Mouse (Mus musculus) lung, adult 18-20 months (tissue): ENCODE data around the gene Fam98c.
"Not testable (repeated sequence)": the region's sequence is repeated elsewhere in the genome, so short reads cannot be mapped to it uniquely, and the experiment has no call there.

ENCODE experiments used
- DNase-seq, 2 experiments: peaks; one replicate each; pipeline ENCODE4 v3.0.0; 2022; ENCODE audit warnings: mixed read lengths in 2 of 2

Fam98c gene

DNA sequence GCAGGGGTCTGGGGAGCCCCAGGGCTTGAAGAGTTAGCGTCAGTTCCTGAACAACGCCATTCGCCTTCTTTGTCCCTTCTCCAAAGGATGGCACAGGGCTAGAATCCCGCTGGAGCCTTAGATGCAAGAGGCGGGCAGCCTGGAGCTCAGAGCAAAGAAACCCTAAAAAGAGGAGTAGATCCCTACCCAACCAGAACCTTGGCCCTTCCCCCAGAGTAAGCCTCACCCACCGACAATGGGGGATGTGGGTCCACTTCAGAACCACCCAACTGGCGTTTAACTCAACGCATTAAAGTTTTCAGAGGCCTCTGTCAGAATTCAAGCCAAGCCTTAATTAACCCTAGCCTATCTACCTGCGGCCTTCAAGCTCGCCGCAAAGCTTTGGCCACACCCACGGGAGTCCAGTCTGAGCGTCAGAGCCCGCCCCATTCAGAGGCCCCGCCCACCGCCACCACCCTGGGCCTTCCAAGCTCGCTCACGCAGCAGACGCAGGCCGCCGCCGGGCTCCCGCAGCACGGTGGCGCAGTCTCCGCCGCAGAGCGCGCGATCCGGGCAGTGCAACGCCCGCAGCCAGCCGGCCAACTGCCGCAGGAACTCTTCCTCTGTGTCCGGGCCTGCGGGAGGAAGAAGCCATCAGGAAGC, 717 bp downstream of the Fam98c start:
- peak; percentile 89 to 92 for DNase-seq

DNA sequence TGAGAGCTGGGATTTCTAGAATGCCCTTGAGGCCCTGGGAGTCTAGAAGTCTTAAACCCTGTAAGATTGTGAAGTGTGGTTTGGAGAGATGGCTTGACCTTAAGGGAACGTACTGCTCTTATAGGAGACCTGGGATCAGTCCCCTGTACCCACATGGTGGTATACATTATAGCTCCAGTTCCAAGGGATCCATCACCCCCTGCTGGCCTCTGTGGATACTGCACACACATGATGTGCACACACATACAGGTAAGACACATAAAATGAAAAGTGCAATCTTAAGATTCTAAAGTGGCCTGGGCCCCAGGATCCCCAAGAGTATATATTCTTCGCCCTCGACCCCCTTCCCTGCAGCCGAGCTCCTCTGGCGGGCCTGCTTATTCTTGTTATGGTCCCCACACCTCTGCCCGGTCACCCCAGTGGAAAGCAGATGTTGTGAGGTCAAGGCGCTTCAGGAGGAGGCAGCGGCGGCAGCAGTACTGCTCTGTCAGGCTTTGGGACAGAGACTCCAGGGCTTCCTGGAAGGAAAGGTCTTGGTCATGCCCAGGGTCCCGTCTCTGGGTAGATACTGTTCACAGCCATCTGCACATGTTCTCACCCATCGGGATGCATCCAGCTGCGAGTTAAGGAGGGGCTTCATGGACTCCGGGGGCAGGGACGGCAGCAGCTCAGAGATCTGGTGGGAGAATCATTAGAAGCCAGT, 1.9 kb downstream of the Fam98c start:
- no peak for DNase-seq

DNA sequence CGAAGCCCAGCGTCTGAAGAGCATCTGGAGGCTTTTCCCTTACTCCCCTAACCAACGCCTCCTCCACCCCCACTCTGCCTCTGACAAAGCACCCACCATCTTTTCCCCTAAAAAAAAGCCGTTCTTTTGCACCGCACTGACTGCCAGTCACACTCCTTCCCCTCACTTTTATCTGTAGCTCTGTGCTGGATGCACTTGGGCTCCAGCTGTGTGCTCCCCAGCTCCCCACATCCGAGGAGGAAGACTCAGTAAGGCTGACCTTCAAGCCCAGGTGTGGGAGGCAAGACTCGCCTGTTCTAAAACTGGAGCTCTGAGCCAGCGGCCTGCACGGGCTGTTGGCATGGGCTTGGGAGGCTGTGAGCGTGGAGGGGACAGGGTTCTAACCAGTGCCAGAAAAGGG, 4.5 kb downstream of the Fam98c start:
- no peak for DNase-seq

DNA sequence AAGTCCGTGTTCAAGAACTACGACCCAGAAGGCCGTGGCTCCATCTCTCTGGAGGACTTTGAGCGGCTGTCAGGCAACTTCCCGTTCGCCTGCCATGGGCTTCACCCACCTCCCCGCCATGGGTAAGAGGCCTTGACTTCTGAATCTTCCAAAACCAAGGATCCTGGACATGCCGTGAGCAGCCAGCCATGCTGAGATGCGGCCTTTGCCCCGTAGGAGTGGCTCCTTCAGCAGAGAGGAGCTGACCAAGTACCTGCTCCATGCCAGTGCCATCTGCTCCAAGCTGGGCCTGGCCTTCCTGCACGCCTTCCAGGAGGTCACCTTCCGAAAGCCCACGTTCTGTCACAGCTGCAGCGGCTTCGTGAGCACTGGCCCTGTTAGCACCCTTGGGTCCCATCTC, 7.3 kb downstream of the Fam98c start:
- no peak for DNase-seq

DNA sequence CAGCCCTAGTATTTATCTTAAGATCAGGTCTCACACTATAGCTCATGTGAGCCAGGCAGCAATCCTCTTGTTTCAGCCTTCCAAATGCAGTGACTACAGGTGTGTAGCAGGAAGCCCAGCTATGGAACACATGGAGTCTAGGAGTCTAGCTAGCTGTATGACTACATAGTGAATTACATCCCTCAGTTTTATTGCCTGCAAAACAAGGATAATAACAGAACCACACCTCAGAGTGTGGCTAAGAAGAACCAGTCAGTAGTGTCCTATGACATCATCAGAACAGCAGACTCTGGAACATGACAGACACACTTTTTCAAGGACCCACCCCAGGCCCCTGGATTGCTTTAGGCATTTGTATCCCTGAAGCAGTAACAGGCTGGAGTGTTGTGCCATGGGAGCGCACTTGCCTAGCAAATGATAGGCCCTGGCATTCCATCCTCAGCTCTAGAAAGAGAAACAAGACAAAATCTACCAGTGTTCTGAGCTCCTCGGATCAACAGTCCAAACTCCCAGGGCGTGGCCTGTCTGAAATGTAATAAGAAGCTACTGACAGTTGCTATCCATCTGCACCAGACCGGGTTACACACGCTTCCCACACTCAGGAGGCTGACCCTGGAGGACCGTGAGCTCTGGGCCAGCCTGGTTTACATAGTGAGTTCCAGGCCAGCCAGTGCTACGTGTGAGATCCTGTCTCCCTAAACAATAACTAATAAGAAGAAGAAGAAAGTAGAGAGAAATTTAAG, 9.2 kb downstream of the Fam98c start:
- DNase-seq: no peak

DNA sequence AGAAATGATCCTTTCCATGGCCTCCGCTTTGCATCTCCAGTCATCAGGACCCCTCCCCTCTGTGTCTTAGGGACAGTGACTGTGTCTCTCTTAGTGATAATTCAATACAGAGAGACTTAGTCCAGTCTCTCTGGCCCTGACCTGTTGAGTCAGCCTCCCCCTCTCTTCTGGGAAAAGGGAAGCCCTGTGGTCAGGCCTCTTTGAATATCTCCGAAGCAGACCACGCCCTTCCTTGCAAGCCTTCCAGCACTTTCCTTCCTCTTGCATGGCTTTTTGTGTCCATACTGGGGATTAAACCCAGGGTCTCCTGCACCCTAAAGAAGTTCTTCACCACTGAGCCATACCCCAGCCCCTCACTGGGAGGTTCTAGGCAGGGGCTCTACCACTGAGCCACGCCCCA, 12.0 kb downstream of the Fam98c start:
- peak in 1 of 2 experiments; percentile 50 for DNase-seq

DNA sequence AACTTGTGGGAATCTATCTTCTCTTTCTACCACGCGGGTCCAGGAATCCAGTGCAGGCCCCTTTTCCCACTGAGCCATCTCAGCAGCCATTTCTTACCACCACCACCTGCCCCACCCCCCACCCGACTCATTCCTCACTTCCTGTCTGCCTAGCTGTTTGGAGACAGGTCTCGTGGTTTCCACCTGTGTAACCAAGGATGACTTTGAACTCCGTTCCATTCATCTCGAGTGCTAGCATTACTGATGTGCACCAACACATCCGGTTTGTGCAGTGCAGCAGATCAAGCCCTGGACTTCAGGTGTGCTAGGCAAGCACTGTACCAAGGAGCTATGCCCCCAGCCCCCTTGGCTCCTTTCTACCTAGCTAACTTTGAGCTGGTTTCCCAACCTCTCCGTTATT, 14.6 kb downstream of the Fam98c start:
- DNase-seq: no peak

DNA sequence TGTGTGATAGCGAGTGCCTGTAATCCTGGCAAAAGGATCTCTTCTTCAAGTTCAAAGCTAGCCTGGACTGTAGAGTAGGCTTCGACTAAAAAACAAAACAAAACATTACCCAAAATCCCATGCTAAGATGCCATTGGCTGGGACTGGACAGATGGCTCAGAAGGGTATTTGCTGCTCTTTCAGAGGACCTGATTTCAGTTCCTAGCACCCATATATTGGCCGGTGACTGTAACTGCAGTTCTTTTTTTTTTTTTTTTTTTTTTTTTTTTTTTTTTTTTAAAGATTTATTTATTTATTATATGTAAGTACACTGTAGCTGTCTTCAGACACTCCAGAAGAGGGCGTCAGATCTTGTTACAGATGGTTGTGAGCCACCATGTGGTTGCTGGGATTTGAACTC, 16.8 kb downstream of the Fam98c start:
- DNase-seq: not testable (repeated sequence)

DNA sequence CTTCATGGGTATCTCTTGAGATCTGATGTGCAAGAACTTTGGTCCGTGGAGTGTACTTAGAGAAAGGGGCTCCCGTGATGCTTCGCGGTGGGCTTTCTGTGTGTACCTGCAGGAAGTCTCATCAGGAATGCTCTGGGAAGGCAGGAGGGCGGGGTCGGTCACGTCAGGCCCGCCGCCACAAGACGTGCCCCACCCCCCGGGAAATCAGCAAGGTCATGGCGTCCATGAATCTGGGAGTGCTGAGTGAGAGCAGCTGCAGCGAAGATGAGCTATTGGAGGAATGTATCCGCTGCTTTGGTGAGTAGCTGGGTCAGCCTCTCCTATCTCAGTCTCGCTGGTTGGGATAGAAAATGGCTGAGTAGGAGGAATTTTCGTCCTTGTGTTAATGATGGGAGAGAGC, 18.6 kb downstream of the Fam98c start:
- no peak for DNase-seq

DNA sequence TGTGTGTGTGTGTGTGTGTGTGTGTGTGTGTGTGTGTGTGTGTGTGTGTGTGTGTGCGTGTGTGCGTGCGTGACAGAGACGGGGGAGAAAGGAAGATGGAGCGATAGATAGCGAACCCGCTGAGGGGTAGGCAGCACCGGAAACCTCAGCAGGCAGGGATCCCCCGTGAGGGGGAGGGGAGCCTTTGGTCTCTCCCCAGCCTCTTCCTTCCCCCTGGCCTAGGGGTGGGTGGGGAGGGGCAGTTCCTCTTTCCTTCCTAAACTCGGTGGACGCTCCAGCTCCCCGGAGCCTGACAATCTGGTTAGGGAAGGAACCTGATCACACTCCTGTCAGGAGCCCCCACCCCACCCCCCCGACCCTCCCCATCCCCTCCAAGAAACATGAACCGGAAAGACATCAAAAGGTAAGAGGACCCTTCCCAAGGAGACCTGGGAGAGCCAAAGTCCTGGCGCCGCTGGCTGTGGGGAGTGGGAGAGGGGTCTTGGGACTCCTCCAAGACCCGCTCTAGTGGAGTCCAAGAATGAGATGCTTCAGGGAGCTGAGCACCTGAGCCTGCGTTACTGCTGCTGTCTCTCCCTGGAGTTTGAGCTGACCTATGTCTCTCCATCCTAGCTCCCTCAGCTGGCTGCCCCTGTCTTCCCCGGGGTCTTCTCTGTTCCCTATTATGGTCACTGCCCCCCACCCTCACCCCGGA, 21.2 kb downstream of the Fam98c start, which contains the start of gene Rasgrp4:
Gene Rasgrp4 (plus strand): TSS at position 159 of the 694 bp plus-strand sequence.
- peak; percentile 33 to 49 for DNase-seq

DNA sequence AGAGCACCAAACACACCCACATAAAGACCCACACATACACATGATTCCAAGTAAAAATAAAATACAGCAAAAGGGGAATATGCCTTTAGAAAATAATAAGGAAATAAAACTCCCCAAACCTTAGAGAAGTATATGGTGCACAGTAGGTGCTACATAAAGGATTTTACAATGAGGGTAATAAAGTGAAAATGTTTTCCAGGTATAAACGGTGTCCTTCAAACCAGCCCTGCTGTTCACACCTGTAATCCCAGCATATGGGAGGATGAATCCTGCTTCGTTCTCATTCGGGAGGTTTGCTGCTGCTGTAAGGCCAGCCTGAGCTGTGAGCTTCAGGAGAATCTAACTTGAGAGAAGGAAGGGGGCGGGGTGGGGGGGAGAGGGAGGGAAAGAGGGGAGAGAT, 21.8 kb downstream of the Fam98c start:
- no peak for DNase-seq

DNA sequence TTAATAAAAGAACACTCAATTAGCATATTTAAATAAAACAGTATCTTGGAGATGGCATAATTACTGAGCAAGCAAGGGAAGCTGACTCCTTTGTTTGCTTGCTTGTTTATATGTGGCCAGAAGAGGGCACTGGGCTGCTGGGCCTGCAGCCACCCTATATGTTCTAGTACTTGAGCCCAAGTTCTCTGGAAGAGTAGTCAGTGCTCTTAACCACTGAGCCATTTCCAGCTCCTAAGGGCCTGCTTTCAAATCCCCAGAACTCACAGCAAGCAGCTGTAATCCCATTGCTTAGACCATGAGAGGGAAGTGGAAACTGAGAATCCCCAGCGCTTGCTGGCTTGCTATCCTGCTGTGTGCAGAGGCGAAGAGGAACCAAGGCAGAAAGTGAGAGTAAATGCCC, 27.3 kb downstream of the Fam98c start:
- DNase-seq: no peak

DNA sequence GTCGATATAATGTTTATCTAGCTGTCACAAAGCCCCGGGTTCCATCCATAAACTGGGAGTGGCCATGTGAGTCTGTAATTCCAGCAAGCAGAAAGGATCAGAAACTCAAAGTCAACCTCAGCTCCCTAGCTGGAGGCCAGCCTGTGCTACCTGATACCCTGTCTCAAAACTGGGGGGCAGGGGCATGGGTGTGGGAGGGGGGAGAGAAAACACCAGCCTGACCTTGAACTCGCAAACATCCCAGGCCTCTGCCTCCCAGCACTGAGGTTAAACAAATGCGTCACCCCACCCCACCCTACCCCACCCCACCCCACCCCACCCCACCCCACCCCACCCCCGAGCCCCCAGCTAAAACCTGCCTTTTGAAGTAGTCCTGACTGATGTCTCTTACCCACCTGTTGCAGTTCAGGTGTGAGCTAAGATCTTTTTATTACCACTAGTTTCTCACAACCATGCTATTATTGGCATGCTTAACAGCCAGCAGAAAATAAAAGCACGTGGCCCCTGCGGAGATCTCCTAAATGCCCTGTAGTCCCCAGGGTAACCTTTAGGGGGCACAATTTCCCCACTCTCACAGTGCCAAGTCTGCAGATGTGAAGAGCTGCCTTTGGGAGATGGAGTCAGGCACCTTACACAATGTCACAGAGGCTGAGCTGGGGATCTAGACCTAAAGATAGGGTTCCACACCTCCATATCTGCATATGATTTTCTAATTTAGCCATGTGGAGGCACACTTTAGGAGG, 29.7 kb downstream of the Fam98c start:
- DNase-seq: peak; percentile 65 to 79

DNA sequence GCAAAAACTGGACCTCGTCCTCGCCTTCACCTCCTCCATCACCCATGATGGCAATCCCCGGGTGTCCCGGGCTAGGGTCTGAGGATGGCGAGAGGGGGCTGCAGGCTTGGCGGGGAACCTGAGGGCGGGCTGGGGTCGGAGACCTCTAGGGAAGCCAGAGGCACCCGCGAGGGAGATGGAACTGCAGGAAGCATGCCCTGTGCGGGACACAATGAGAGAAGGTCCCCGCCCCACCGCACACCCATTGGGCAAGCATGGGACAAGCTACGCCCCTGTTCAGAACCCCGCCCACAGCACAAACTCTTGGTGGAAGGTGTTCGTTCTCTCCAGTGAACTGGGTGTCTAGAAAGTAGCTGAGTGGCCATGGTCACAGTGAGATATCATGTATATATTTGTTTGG, 31.1 kb downstream of the Fam98c start, which contains the start of gene Ryr1:
Gene Ryr1 (minus strand): TSS at position 210 of the 400 bp plus-strand sequence.
- peak; percentile 65 to 72 for DNase-seq

DNA sequence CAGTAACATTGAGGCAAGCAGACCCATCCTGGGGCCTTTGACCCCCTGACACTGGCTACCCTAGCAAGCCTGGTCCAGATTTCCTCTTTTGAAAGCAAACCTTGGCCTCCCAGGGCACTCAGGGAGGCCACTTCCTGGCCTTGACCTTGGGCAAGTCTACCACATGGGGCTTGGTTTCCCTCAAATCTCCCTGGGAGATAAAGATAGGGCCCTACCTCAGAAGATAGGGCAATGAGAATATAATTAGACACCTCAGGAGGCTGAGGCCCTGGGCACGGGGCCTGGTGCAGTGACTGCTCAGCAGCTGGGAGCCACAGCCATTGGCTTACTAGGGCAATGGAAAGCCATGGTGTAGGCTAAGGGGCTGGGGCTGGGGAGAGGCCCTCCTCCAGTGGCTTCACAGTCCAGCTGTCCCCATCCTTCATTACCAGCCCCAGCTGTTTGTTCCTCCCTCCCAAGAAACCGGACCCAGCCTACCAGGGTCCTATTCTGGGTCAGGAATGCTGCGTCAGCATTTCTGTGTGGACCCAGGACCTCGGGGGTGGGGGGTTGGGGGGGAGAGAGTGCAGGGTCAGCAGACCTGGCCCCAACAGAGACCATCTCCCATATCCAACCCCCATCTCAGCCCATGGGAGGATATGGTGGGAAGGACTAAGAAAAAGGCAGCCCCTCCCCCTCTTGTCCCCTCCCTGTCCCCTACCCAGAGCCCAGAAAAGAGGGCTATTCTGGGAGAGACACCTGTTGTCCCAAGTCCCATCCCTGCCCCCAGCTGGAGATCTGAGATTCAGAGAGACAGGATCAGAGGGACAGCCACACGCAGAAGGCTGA, 32.3 kb downstream of the Fam98c start:
- DNase-seq: no peak

DNA sequence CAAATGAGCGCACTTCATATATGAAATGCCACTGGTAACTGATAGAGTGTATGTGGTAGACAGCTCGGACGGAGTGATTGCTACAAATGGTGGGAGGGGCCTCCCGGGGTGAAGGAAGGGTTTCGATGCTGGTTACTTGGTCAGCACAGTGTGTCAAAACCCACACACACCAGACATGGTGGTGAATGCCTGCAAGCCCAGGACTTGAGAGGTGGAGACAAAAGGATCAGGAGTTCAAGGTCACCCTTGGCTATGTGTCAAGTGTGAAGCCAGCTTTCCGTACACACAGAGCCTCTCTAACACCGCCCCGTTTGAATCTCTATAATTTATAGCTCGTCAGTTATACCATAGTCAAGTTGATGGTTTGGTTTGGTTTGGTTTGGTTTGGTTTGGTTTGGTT, 33.2 kb downstream of the Fam98c start:
- no peak for DNase-seq

DNA sequence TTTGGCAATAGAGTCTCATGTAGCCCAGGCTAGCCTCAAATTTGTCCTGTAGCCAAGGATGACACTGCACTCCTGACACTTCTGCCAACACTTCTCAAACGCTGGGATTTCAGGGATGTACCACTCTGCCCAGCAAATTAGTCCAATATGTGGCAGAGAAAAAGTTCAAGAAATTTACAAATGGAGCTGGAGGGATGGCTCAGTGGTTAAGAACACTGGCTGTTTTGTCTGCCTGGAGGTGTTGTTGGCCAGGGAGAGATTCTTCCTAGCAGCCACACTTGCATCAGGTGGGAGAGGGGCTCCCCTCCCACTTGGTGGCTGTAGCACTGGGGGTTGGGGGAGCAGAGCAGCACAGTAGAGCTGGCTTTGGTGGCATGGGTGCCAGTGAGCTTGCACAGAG, 36.5 kb downstream of the Fam98c start:
- DNase-seq: no peak

DNA sequence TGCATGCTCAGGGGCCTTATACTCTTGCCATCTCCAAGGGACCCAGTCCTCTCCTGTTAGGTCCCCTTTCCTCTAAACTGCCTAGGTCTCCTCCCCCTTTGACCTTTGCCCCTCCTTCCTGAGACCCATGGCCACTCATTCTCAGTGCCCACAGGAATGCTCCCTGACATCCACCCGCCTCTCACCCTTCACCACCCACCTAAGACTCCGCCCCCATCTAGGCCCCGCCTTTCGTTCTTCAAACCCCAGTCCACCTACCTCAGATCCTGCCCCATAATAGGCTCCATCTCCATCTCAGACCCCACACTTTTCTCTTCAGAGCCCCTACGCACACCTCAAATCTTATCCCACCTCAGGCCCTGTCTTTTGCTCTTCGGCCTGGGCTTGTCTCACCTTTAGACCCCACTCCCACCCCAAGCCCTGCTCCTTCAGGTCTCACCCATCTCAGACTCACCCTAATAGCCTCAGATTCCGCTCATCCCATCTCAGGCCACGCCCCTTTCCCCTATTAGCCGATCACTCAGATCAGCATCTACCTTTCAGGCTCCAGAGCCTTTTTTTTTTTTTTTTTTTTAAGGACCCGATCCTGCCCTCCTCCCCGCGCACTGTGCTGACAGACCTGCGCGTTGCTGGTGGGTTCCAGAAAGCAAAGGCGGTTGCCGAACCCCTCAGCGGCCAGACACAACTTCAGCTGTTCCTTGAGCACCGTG, 37.7 kb downstream of the Fam98c start:
- DNase-seq: no peak

DNA sequence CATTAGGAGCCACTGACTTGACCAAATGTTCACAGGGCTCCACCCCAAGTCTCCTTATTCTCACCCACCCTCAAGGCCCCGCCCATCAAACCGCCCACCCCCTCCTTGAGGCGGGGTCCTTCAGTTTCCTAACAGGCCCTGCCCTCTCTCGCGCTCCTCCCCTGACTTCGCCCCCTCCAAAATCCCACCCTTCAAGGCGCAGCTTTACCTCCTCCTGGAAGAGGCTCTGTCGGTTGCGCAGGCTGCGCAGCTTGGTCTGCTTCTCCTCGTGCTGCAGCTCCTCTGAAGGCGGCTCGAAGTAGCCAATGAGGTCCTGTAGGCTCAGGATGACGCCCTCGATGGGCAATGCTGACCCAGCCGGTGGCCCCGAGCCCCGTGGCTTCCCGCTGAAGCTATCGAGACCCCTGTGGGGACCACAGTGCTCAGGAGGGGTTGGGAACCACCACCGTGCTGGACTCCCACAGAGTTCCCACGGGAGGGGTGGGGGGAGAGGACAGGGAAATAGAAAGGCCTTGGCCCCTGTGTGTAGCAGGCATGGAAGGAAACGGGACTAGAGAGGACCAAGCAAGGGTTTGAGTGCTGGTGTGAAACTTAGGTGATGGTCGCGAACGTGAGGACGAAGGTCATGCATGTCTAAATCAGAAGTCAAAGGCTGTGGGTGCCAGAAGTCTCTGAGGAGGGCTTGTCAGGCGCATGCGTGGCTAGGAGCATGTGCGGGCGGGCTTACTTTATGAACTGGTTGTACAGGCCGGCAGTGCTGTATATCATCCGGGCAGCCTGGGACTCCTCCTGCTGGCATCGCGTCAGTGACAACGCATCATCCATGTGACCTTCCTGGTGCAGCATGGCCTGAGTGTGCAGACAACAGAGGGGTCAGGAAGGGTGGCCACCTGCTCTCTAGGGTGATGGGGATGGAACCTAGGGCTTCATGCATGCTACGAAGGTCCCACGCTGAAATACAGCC, 46.8 kb downstream of the Fam98c start:
- peak; percentile 59 to 68 for DNase-seq
